Mouse (Mus musculus) cerebellum, postnatal 25 days (tissue): ENCODE results near the gene Zfp423.

Experiments
- DNase-seq, 2 experiments: peaks; one replicate each; pipeline ENCODE4 v3.0.0; 2021; ENCODE audit warnings: mixed read lengths in 2 of 2

Gene Zfp423

DNA sequence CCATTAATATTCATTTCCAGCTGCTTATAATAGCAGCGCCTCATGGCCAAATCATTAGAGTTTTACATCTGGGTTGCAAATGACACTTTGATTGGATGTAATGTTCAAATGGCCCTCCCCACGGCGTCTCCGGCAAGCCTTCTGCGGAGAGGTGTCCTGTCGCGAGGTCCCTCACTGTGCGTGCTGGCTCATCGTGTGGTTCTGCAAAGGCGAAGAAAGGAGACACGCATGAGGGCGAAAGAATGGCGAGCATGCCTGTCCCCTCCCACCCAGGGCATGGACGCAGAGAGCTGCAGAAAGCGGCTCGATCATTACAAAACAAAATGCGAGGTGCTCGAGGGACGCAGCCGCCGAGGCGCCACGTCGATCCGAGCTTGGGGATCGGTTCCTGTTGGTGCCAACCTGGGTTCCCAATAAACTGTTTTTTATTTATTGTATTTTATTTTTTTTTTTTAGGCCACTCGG, 297.1 kb downstream of the Zfp423 start:
- DNase-seq, result peak; percentile 57 to 59

DNA sequence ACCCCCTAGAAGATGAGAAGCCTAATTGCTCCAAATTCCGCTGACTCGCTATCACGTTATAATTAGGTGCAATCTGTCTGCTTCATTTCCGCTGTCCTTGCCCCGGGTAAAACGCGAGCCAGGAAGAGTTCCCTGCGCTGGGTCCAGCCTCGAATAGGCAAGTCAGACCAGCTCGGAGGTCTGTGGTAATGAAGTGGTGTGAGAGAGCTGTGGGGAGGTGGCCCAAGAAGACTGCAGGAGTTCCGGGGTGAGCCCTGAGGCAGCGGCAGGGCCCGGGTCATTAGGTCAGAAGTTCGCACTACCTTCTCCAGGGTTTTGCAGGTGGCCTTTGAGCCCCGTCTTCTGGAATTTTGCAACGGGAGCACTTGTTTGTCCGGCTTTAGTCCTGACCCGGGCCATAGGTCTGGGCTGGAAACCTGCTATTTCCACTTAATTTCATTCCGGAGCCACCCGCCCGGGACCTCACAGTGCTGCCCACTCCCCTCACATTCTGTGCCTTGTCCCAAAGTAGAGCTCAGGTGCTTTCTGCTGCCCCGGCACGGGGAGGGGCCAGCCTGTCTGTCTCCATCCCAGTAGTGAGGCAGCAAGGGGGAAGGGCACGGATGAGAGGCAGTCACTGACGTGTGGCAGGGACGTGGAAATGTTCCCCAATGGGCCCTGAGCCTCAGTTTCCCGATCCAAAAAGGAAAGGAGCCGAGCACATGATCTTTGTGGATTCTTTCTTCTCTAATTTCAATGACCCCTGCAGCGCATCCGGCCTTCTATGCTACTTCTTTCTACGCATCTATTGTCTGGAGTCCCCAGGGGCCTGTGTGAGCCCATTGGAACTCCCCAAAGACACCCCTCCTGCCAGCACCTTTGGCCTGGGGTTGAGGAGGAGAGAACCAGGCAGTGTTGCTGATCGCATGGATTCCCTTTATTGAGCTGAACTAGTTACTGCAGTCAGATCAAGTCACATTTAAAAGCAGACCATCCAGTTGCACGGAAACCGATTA, 298.2 kb downstream of the Zfp423 start:
- peak in 1 of 2 experiments; percentile 29 for DNase-seq

DNA sequence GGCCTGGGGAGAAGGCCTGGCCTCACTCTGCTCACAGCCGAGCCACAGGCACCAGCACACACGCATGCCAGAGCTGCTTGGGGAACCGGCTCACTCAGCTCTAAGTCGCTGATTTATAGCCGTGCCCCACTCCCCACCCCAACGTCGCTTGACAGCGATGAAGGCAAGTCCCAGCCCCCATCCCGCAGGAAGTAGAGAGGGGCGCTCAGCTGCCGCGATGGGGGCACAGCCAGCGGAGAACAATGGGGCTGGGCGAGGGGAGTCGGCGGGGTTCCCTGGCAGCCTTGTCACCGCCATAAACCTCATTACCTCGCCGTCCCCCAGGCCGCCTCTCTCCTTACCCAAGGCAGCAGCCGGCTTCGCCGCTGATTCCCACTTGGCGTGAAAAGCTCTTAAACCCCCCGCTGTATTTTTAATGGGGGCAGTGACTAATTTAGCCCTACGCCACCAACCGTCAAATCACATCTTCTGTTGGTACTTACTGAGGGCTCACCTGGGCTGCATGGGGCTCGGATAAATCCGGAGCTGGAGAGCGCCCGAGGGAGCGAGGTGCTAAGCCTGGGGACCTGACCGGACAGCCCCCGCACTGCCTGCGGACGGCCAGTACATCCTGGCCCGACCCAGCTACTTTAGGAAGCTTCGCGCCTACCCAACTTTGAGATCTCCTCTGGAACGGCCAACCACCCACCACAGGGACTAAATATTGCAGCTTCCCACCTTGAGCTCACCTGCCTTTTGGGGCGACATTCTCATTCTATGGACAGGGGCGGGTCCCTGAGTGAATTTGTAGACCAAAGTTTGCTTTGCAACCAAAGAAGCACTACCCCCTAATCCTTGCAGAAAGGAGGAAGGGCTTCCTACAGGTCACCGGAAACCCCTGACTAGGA, 299.1 kb downstream of the Zfp423 start:
- peak in 1 of 2 experiments; percentile 38 for DNase-seq

DNA sequence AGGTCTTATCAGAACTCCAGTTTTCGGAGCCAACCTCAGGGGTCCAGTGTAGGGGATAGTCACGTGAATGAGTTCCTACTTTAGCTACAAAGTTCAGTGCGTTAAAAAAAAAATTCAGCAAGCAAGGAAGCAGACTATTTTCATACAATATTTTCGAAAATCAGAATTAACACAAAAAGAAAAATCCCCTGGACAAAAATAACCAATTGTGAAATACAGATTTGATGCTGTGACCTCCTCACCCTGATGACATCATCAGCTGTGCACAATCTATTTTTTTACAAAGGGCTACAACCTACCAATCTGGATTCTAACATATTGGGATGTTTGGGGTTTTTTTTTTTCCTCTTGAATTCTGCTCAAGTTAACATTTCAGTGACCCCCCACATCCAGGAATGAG, 301.9 kb downstream of the Zfp423 start:
- DNase-seq, result no peak

DNA sequence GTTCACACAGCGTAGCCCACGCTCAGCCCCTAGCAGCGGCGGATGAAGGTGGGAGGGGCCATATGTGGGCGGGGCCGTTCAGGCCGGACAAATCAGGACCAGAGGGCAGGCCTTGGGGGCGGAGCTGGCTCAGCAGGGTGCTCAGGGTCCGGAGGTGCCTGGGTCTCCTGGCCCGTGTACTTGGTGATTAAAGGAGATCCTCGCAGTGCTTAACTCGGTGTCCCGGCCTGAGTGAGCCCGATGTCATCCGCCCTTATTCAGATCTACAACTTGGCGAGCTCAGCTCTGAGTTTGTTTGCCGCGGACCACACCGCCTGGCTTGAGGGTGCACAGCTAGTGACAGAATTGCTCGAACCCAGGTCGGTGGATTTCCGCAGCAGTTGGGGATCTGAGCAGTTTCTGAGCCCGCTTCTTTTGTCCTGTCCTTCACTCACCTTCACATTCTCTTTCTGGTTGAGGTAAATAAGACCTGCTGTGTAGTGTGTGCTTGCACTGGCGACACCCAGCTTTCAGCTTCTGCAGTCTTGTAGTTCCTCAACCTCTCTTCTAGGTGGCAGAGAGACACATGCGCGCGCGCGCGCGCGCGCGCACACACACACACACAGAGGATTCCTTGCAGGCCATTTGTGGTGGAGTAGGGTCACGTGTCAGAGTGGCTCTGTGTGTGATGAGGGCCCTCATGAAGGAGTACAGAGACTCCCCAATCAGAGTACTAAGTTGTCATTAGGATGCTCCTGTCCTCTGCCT, 302.7 kb downstream of the Zfp423 start:
- peak; percentile 68 to 82 for DNase-seq

DNA sequence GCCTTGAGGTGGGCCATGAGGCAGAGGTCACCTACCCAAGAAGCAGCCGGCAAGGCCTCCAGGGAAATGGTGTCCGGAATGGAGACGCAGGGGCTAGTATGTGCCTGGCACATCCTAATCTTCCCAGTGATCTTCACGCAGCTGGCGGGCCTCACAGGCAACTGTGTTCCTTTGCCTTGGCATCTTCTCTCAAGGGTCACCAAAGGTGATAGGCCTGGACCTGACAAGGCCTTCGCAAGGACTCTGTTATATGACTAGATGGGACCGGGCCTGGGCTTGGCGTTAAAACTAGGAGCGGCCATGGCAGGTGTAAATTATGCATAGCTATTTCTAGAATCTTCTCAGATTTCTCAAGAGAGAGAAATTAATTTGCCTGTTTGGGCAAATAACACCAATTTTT, 303.4 kb downstream of the Zfp423 start:
- DNase-seq, result no peak

DNA sequence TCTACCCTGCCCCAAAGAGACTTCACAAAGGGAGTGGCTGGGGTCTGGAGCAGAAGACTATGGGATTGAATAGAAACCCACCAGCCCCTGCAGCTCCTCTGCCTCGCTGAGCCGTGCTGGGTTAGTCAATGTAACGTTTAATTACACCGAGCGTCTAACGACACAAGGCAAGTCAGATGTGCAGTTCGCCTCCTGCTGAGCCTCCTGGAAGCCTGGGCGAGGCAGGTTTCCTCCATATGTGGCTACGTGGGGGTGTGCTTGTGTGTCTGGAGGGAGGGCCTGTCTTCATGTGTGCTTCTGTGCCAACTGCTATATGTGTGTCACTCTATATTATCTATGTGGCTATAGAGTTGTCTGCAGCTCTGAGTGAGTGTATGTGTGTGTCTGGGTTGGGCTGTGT, 311.6 kb downstream of the Zfp423 start:
- DNase-seq, result no peak

DNA sequence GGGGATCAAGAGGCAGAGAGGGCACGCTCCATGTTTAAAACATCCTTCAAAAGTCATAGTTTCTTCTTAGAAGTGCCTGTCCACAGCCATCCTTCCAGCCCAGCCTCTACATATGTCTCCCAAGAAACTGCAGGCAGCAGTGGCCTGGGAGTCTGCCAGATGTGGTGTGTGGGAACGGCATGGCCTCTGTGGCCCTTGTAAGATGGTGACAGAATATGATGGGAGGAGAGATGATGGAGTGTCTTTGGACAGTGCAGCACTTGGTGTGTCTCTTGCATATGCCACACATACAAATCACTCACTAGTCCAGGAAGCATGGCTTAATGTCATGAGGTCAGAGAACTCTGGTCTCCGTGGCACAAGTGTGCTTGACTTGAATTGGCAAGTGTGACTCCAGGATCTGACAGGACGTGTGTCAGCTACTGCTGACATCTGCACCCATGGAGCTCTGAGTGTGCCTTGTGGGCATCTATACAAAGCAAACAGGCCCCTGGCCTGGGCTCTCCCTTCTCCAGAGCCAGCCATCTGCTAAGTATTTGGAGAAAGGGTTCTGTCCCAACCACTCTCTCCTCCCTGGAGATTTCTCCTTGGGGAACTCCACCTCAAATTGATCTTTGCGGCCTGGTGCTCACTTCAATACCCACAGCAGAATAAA, 313.4 kb downstream of the Zfp423 start:
- DNase-seq, result peak; percentile 32 to 50

DNA sequence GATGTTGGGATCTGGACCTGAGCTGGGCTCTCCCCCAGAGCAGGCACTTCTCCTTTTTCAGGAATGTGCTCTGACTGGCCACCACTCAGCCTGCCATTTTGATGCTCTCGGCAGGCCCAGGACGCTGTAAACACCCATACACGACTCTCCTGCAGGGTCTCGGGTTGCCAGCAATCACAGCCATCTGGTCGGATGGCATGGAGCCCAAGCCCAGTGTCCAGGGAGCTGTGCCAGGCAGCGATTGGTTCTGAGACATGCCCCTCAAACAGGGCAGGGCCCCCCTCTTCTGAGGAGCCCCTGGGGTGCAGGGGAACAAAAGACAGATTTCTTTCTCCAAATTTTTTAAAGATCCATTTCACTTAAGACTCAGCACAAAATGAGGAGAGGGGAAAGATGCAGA, 314.0 kb downstream of the Zfp423 start:
- DNase-seq, result peak; percentile 85 to 88

DNA sequence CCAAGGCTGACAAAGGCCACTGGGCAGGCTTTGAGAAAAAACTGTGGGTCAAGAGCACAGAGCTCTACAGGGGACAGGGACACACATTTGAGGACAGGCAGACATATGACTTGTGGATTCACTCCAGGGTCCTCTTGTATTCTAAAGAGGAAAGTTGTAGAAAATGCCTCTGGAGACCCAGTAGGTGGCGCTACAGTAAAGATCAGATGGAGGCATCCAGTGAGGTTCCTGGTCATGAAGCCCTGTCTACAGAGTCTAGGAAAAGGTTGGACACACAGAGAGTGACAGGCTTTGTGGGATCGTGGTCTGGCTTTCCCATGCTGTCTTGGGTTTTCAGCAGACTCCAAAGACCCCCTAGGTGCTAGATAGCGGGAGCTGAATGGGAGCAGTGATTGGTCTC, 318.5 kb downstream of the Zfp423 start:
- peak; percentile 56 to 72 for DNase-seq

DNA sequence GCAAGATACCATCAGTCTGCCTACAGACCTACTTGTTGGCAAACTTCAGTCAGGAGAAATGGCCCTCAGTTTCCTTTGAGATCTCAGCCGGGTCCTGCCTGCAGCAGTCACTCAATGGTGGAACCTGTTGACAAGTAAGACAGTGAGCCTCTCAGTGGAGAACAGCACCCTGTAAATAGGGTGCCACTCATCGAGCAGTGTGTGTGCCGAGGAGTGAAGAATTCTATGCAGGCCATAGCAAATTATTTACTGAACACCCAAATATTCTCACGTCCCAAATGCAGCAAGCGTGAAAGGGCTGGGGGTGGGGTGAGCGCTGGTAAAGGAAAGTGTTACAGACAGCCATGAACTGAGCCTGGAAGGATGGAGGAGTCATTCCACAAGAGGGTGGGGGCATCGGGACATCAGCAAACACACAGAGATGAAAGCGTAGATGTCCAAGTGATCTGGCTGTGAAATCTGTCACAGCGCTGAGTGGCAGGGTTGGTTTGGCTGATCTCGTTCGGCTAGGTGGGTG, 323.1 kb downstream of the Zfp423 start:
- DNase-seq, result no peak

DNA sequence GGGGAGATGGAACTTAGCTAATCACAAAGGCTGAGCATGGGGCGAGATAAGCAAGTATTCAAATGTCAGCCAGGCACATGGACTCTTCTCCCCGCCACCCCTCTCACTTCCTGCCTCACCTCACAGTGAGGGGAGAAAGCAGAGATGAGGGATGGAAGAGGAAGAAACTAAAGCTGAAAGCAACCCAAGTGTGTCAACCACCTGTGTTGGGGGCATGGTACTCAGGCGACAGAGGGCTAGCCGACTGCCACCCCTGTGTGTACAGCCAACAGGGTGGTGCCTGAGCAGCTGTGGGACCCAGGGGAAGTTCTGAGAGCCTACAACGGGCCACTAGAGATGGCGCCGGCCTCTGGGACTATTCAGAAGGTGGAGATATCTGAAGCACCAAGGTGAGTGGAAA, 327.6 kb downstream of the Zfp423 start:
- no peak for DNase-seq

DNA sequence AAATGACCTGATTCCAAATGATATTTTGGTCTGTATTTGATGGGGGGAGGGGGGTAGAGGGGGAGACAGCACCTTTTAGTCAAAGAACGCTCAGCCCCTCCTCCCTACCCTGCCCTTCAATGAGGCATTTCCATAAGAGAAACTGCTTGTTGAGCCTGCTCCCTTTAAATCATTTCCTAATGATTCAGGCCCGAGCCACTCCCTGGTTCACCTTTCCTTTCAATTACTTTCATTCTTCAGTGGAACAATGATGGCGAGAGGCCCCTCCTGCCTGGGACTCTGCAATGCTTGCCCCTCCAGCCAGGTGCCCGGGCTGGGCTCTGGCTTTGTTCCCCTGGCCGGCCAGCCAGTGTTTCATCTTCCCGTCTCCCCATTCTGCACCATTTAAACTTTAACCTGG, 329.7 kb downstream of the Zfp423 start:
- DNase-seq, result no peak

DNA sequence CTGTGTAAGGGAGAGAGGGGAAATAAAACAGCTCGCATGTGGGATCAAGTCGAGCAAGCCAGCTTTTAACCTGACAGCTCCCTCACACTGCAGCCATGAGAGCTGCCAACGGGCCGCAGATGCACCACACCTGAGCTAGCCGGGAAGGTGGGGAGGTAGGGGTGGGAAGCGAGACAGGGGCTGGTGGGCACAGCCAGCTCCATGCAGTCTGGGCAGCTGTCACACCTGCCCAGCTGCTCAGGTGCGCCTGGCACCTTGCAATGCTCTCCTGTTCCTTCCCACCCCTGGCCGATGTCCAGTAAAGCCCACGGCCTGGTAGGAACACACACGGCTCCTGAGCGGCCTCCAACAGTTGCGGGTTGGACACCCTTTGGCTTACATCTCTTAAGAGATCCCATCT, 338.2 kb downstream of the Zfp423 start:
- peak in 1 of 2 experiments; percentile 33 for DNase-seq

DNA sequence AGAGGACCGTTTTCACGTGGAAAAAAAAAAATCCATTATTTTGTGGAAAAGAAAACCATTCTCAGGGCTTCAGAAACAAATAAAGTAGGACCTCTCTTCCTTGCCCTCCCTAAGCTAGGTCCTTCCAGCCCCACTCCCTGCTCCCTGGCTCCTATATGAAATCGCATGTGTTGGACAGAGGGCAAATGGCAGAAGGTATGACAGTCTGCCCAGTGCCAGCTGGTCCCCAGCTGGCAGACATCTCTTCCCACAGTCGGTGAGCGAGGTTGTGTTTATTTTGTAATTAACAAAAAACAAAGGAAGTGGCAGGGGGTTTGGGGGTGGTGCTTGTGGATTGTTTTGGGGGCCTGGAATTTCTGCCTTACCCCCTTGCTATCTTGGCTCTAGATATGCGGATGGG, 339.2 kb downstream of the Zfp423 start:
- peak; percentile 69 to 71 for DNase-seq

DNA sequence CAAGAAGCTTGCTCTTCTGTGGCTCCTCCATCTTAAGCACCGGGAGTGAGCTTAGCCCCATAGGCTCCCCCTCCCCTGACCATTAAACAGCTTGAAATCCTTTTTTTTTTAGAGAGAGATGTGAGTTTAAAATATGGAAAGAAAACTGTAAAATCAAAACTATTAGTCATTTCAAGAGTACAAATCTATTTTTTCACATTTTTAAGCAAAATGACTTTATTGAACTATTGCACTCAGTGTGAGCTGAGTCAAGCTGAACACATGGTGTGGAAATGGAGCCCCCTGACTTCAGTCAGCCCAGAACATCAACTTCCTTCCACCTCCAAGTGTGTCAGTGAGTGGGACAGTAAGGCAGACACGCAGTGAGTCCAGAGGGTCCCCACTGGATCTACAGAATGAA, 339.9 kb downstream of the Zfp423 start:
- DNase-seq, result peak in 1 of 2 experiments; percentile 30

DNA sequence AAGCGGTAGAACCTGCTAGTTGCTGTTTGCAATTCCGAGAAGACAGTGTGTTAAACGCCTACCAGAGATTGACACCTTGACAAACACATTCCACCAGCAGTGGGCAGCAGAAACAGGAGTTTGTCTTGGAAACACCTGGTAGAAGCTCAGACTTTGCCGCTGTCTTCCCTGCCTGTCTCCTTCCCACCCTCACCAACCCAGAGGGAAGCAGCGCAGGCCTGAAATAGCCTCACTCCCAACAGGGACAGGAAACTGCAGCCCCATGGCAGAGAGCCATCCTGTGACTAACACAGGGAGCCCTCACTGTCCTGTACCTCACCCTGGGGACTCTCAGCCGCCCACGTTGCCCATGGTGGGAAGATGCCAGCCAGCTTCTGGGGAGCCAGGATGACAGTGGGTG, 340.3 kb downstream of the Zfp423 start:
- DNase-seq, result peak; percentile 81 to 82

DNA sequence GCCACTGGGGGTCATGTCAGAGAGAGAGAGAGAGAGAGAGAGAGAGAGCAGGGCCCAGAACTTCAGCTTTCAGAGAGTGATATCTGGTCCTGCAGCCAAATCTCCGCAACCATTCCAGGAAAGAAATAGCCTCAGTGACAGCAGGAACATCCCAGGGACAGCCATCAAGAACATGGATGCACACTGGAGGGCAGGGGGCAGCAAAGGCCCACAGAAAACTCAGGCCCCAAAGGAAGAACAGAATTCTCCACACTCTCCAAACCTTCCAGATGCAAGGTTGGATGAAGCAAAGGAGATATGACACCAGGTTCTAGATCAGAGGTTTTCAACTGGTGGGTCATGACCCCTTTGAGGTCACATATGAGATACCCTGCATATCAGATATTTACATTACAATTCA, 345.7 kb downstream of the Zfp423 start:
- DNase-seq, result no peak
